Mouse (Mus musculus) G1E (cell line): ENCODE measurements around the gene Zranb3.

ENCODE experiments used
- CTCF ChIP-seq: IDR thresholded peaks from 2 replicates; pipeline ENCODE4 v1.5.1; 2012; ENCODE audit warnings: low read depth, low read length, inconsistent platforms, mixed read lengths
- GATA1 ChIP-seq: IDR thresholded peaks from 2 replicates; pipeline ENCODE4 v1.6.1; 2012; ENCODE audit warnings: borderline replicate concordance, low read length, inconsistent platforms, mixed read lengths
- GATA2 ChIP-seq: IDR thresholded peaks from 2 replicates; pipeline ENCODE4 v1.6.1; 2012; ENCODE audit warnings: low read depth, low read length, inconsistent platforms, borderline replicate concordance
- POLR2AphosphoS5 ChIP-seq: IDR thresholded peaks from 2 replicates; pipeline ENCODE4 v1.6.1; 2012; ENCODE audit warnings: low read depth, low read length, inconsistent platforms; ENCODE audit not compliant: insufficient replicate concordance
- TAL1 ChIP-seq: conservative IDR thresholded peaks from 2 replicates; pipeline ENCODE4 v1.6.1; 2012; ENCODE audit warnings: low read depth, low read length, inconsistent platforms, mixed read lengths

DNA sequence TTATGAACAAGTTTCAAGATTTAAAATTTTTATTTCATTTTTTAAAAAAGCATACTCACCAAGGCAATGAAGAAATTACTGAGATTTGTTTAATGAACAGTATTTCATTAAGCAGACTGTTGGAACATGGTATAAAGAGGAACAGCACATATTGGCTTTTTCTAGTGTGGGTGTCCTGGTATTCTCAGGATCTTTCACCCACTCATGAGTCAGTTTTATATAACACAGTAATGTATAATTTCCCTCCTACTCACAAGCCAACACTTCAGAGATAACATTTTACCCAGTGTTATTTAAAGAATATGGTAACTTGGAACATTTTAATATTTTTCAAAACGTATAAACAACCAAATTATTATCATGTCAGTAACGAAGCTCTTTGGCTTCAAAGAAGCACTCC is 25.1 kb downstream of the Zranb3 start:
- TF ChIP-seq GATA1 (no peak), CTCF (no peak), TAL1 (no peak), POLR2AphosphoS5 (no peak), GATA2 (no peak)
